Mouse (Mus musculus) G1E (cell line): Measurements from ENCODE around the gene Hormad2. TPM values are rescaled to one million over a fixed set of nuclear protein-coding genes. Genes with fewer than 3 reads are reported as not detected.

ENCODE experiments used
- ATAC-seq: 2 replicates; pipeline ENCODE4 v1.8.0; 2016; ENCODE audit warnings: mild to moderate bottlenecking; ENCODE audit not compliant: insufficient number of reproducible peaks, poor library complexity, low FRiP score, severe bottlenecking; ENCODE audit errors: extremely low read depth
- DNase-seq: peaks from one replicate; pipeline ENCODE4 v3.0.0; 2012; ENCODE audit warnings: low spot score
- H3K27me3 ChIP-seq: 2 replicates; pipeline ENCODE4 v1.6.1; 2012; ENCODE audit warnings: mild to moderate bottlenecking, low read length, inconsistent platforms; ENCODE audit not compliant: insufficient read depth
- H3K36me3 ChIP-seq: replicated peaks from 2 replicates; pipeline ENCODE3; 2012; ENCODE audit warnings: mild to moderate bottlenecking, inconsistent platforms
- H3K4me1 ChIP-seq: 2 replicates; pipeline ENCODE4 v1.6.1; 2012; ENCODE audit warnings: low read depth, low read length, inconsistent platforms, mixed read lengths; ENCODE audit not compliant: insufficient read depth
- H3K4me3 ChIP-seq: 2 replicates; pipeline ENCODE4 v1.5.1; 2012; ENCODE audit warnings: low read depth, mild to moderate bottlenecking, inconsistent platforms, low read length, moderate library complexity, mixed read lengths
- H3K9me3 ChIP-seq: replicated peaks from 2 replicates; pipeline ENCODE4 v1.6.1; 2012; ENCODE audit warnings: inconsistent platforms
- CTCF ChIP-seq: IDR thresholded peaks from 2 replicates; pipeline ENCODE4 v1.5.1; 2012; ENCODE audit warnings: low read depth, low read length, inconsistent platforms, mixed read lengths
- GATA1 ChIP-seq: IDR thresholded peaks from 2 replicates; pipeline ENCODE4 v1.6.1; 2012; ENCODE audit warnings: borderline replicate concordance, low read length, inconsistent platforms, mixed read lengths
- GATA2 ChIP-seq: IDR thresholded peaks from 2 replicates; pipeline ENCODE4 v1.6.1; 2012; ENCODE audit warnings: low read depth, low read length, inconsistent platforms, borderline replicate concordance
- POLR2AphosphoS5 ChIP-seq: IDR thresholded peaks from 2 replicates; pipeline ENCODE4 v1.6.1; 2012; ENCODE audit warnings: low read depth, low read length, inconsistent platforms; ENCODE audit not compliant: insufficient replicate concordance
- TAL1 ChIP-seq: conservative IDR thresholded peaks from 2 replicates; pipeline ENCODE4 v1.6.1; 2012; ENCODE audit warnings: low read depth, low read length, inconsistent platforms, mixed read lengths
- polyA plus RNA-seq: library from polyadenylated mRNA; stranded (reverse); fragments of >175 nt; gene quantifications from 2 replicates; pipeline ENCODE4 v1.2.3, GENCODE M21; 2012
- total RNA-seq, 2 experiments: library from RNA; stranded (forward) in 1 of 2; stranded (reverse) in 1 of 2; fragments of 200-1000 nt in 1 of 2; fragments of >200 nt in 1 of 2; fragmentation: Nextera tagmentation in 1 of 2; gene quantifications; 2 replicates each; pipeline ENCODE4 v1.2.3; 2014 to 2017

Hormad2 gene
- total and polyA plus RNA-seq, 3 experiments = 8.6 to 85.0 (median 24.6) TPM

GRCm38 (mm10) chr11:4437318-4437717 lies 3.6 kb downstream of the Hormad2 start:
- no peak for TF ChIP-seq GATA1
- TF ChIP-seq CTCF = no peak
- no peak for TF ChIP-seq GATA2
- no peak for TF ChIP-seq POLR2AphosphoS5
- TF ChIP-seq TAL1 = no peak
- H3K4me3 ChIP-seq = no peak overlapping the region
- H3K4me1 ChIP-seq = peaks cover 17% of the 10 kb centered on the region
- ATAC-seq = no peak
- peaks cover 4% of the 10 kb centered on the region; the same call in 1 of the 2 replicates for H3K27me3 ChIP-seq
- no peak for DNase-seq
- no peaks in the 10 kb centered on the region for H3K9me3 ChIP-seq
- peaks cover 29% of the 10 kb centered on the region for H3K36me3 ChIP-seq

- TF ChIP-seq TAL1 = no peak
- TF ChIP-seq POLR2AphosphoS5 = no peak
- H3K4me1 ChIP-seq = peaks cover 15% of the 10 kb centered on the region
- no peak overlapping the region for H3K4me3 ChIP-seq
- H3K9me3 ChIP-seq = no peaks in the 10 kb centered on the region
- peaks cover 3% of the 10 kb centered on the region; the same call in 1 of the 2 replicates for H3K27me3 ChIP-seq
- ATAC-seq (no peak), DNase-seq (no peak)
- peaks cover 32% of the 10 kb centered on the region for H3K36me3 ChIP-seq
Observed at GRCm38 (mm10) chr11:4436631-4437030, 4.3 kb downstream of the Hormad2 start.

- no peak for ATAC-seq
- peaks cover 42% of the 10 kb centered on the region for H3K36me3 ChIP-seq
- DNase-seq = no peak
Observed at GRCm38 (mm10) chr11:4434461-4434860, 6.4 kb downstream of the Hormad2 start.

GRCm38 (mm10) chr11:4423818-4424217 lies 17.1 kb downstream of the Hormad2 start:
- Histone ChIP-seq H3K9me3 (no peaks in the 10 kb centered on the region), H3K27me3 (peaks cover 8% of the 10 kb centered on the region), H3K36me3 (peaks cover 49% of the 10 kb centered on the region), H3K4me1 (peaks cover 8% of the 10 kb centered on the region), H3K4me3 (no peak overlapping the region)
- TF ChIP-seq CTCF (no peak), GATA1 (no peak), TAL1 (no peak), POLR2AphosphoS5 (no peak), GATA2 (no peak)
- ATAC-seq (no peak), DNase-seq (no peak)

More at GRCm38 (mm10) chr11:4434461-4434860, 6.4 kb downstream of the Hormad2 start:
- Histone ChIP-seq H3K4me1 (peaks cover 10% of the 10 kb centered on the region), H3K4me3 (no peak overlapping the region), H3K27me3 (no peaks in the 10 kb centered on the region), H3K9me3 (no peaks in the 10 kb centered on the region)
- TF ChIP-seq GATA2 (no peak), TAL1 (no peak), CTCF (no peak), POLR2AphosphoS5 (no peak), GATA1 (no peak)

GRCm38 (mm10) chr11:4422494-4423425 lies 18.1 kb downstream of the Hormad2 start:
- H3K27me3 ChIP-seq = peaks cover 8% of the 10 kb centered on the region
- H3K9me3 ChIP-seq = no peaks in the 10 kb centered on the region
- DNase-seq = no peak
- no peak overlapping the region for H3K4me3 ChIP-seq
- H3K36me3 ChIP-seq = peaks cover 43% of the 10 kb centered on the region
- TF ChIP-seq POLR2AphosphoS5 (no peak), CTCF (no peak), TAL1 (no peak)
- ATAC-seq = no peak
- H3K4me1 ChIP-seq = peaks cover 8% of the 10 kb centered on the region

- TF ChIP-seq TAL1 (no peak), POLR2AphosphoS5 (no peak), CTCF (no peak), GATA2 (no peak), GATA1 (no peak)
- H3K4me3 ChIP-seq = no peak overlapping the region
- peaks cover 8% of the 10 kb centered on the region for H3K4me1 ChIP-seq
- H3K27me3 ChIP-seq = peaks cover 8% of the 10 kb centered on the region
- peaks cover 42% of the 10 kb centered on the region for H3K36me3 ChIP-seq
- DNase-seq = no peak
- no peak for ATAC-seq
- no peaks in the 10 kb centered on the region for H3K9me3 ChIP-seq
Observed at GRCm38 (mm10) chr11:4421933-4422488, 18.9 kb downstream of the Hormad2 start.
